Mouse (Mus musculus) stomach, embryonic 16.5 days (tissue): Measurements from ENCODE around the gene Vps29. TPM values are rescaled to one million over a fixed set of nuclear protein-coding genes. Genes with fewer than 3 reads are reported as not detected.
"Not testable (repeated sequence)": the region's sequence is repeated elsewhere in the genome, so short reads cannot be mapped to it uniquely, and the experiment has no call there.

Source experiments
- ATAC-seq: fragments of 200-750 bp; cut with Nextera tagmentation; 2 replicates; pipeline ENCODE4 v1.8.0; 2017; ENCODE audit warnings: moderate number of reproducible peaks, moderate TSS enrichment; ENCODE audit not compliant: insufficient read depth, low FRiP score
- H3K27ac ChIP-seq: fragments of 300-500 bp; sonication (generic); 2 replicates; pipeline ENCODE4 v1.5.1; 2014; ENCODE audit warnings: low read length
- H3K27me3 ChIP-seq: fragments of 300-500 bp; sonication (generic); 2 replicates; pipeline ENCODE4 v1.6.1; 2014; ENCODE audit warnings: low read length, control low read depth, mixed read lengths; ENCODE audit not compliant: control insufficient read depth, insufficient read depth
- H3K36me3 ChIP-seq: fragments of 300-500 bp; sonication (generic); 2 replicates; pipeline ENCODE4 v1.6.1; 2014; ENCODE audit warnings: low read length; ENCODE audit not compliant: control insufficient read depth, insufficient read depth
- H3K4me1 ChIP-seq: fragments of 300-500 bp; sonication (generic); 2 replicates; pipeline ENCODE4 v1.6.1; 2014; ENCODE audit warnings: low read length, control low read depth, mixed read lengths; ENCODE audit not compliant: control insufficient read depth, insufficient read depth
- H3K4me2 ChIP-seq: fragments of 300-500 bp; sonication (generic); 2 replicates; pipeline ENCODE4 v1.6.1; 2014; ENCODE audit warnings: low read depth, low read length, mixed read lengths
- H3K4me3 ChIP-seq: fragments of 300-500 bp; sonication (generic); replicated peaks from 2 replicates; pipeline ENCODE4 v1.5.1; 2014; ENCODE audit warnings: mild to moderate bottlenecking, low read length
- H3K9ac ChIP-seq: fragments of 300-500 bp; sonication (generic); 2 replicates; pipeline ENCODE4 v1.6.1; 2014; ENCODE audit warnings: low read length
- H3K9me3 ChIP-seq: fragments of 300-500 bp; sonication (generic); replicated peaks from 2 replicates; pipeline ENCODE4 v1.6.1; 2016; ENCODE audit warnings: low read length, control low read depth; ENCODE audit not compliant: control insufficient read depth
- WGBS: fragments of 180-500 bp; shearing (Covaris S2); extraction: QIAGEN DNeasy Blood & Tissue Kit; methylation state at CpG from one replicate; pipeline ENCODE4 v1.1.7; 2014; 5-methylcytosine and 5-hydroxymethylcytosine counted together
- polyA plus RNA-seq: library from polyadenylated mRNA; unstranded; fragments of >200 nt; fragmentation: Nextera tagmentation; extraction: Ambion mirVana; gene quantifications from 2 replicates; pipeline ENCODE4 v1.2.1, GENCODE M21; 2015

The Vps29 gene
- polyA plus RNA-seq, 1 experiment from 2014 or later, result 220 TPM

DNA sequence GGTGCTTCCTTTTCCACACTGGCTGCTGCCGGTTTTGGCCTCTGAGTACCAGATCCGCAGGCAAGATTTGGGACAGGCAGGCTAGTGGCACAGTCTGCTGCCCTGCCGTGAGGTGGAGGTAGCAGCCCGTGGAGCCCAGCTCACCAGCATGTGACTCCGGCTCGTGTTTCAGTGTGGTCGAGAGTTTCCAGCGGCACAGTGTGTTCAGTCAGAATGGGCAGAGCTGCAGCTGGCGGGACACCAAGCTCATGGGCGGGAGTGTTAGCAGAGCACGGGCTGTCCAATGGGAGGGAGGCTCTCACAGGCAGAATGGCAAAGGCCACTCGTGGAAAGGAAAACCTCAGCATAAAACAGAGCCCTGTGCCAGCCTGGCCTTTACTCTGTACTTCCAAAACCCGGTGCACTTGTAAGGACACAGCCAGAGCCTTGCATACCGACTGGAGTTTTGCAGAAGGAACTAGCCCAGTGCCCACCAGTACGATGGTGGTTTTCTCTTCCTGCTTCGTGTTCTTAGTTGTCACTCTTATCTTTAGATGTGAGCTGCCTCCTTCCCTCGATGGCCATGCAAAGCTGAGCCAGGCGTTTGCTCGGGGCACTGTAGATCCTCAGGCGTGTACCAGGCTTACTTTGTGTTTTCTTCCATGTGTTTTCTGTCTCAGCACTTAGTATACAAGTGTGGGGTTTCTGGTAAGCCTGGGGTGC is 39.1 kb upstream of the Vps29 start:
- Histone ChIP-seq H3K9me3 (no peaks in the 10 kb centered on the region), H3K9ac (0 out of 2 replicates have a peak overlapping the region, but pooled peaks have one; percentile 31), H3K4me1 (peaks cover 15% of the 10 kb centered on the region; the same call in 1 of the 2 replicates), H3K36me3 (peaks cover 2% of the 10 kb centered on the region; the same call in 1 of the 2 replicates), H3K4me3 (no peak overlapping the region), H3K4me2 (no peak overlapping the region), H3K27ac (peak overlapping the region; percentile 62), H3K27me3 (no peaks in the 10 kb centered on the region)
- WGBS, result 54% methylated on average over 20 of the region's 20 CpGs
- peak; percentile 85 for ATAC-seq

- Histone ChIP-seq H3K4me3 (no peak overlapping the region), H3K4me1 (peaks cover 15% of the 10 kb centered on the region; the same call in 1 of the 2 replicates), H3K9ac (0 out of 2 replicates have a peak overlapping the region, but pooled peaks have one; percentile 7), H3K27ac (no peak overlapping the region; the same call in 1 of the 2 replicates), H3K4me2 (no peak overlapping the region), H3K36me3 (peaks cover 4% of the 10 kb centered on the region; the same call in 1 of the 2 replicates), H3K9me3 (no peaks in the 10 kb centered on the region), H3K27me3 (no peaks in the 10 kb centered on the region)
- no peak for ATAC-seq
- WGBS, result 71% methylated on average over 11 of the region's 11 CpGs
These were observed 36.7 kb upstream of the Vps29 start for GRCm38 (mm10) chr5:122317329-122318045.

DNA sequence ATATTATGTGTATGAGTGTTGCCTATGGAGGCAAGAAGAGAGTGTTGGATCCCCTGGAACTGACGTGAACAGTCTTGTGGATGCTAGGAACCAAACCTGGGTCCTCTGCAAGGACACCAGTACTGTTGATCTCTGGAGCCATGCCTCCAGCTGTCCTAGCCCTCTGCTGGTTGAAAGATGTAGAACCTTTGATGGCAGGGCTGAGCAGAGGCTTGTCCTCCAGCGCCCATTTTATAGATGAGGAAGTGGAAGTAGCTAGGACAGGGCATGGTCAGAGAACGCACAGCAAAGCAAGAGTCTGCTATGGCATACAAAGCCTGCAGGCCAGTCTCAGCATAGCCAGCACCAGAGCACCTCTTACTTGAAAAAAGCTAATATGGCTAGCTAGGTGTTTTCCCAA is 36.1 kb upstream of the Vps29 start:
- Histone ChIP-seq H3K9ac (no peak overlapping the region), H3K4me2 (no peak overlapping the region), H3K27me3 (no peaks in the 10 kb centered on the region), H3K4me3 (no peak overlapping the region), H3K9me3 (no peaks in the 10 kb centered on the region), H3K36me3 (peaks cover 4% of the 10 kb centered on the region; the same call in 1 of the 2 replicates), H3K27ac (peak overlapping the region; percentile 24; the same call in 1 of the 2 replicates), H3K4me1 (peaks cover 15% of the 10 kb centered on the region; the same call in 1 of the 2 replicates)
- ATAC-seq, result no peak
- 75% methylated on average over 3 of the region's 3 CpGs for WGBS

DNA sequence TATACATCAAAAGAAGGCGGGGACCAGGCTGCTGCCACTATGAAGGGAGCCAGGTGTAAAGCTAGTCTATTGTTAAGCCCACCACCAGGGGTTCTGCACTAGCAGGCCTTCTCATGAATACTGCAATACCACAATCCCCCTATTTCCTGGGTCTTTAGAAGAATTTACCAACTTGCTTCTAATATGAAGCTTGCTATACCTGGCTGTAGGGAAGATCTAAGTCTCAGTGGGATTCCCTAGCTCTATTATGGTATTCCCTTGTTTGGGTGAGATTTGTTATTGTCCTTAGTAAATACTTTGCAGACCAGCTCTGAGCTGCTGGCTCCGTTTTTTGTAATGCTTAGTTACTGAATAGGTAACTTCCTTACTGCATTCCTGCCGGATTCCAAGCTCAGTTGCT is 35.2 kb upstream of the Vps29 start:
- not testable (repeated sequence) for H3K36me3 ChIP-seq, H3K4me2 ChIP-seq, H3K9me3 ChIP-seq, H3K4me3 ChIP-seq, H3K9ac ChIP-seq, H3K27me3 ChIP-seq, ATAC-seq
- 70% methylated on average over 3 of the region's 3 CpGs for WGBS
- Histone ChIP-seq H3K27ac (peak overlapping the region; percentile 76; the same call in 1 of the 2 replicates), H3K4me1 (peaks cover 15% of the 10 kb centered on the region; the same call in 1 of the 2 replicates)

- Histone ChIP-seq H3K4me2 (no peak overlapping the region), H3K9me3 (no peaks in the 10 kb centered on the region), H3K36me3 (peaks cover 4% of the 10 kb centered on the region; the same call in 1 of the 2 replicates), H3K27me3 (no peaks in the 10 kb centered on the region), H3K4me3 (no peak overlapping the region), H3K4me1 (peaks cover 14% of the 10 kb centered on the region; the same call in 1 of the 2 replicates), H3K27ac (peak overlapping the region; percentile 76), H3K9ac (no peak overlapping the region)
- 69% methylated on average over 14 of the region's 14 CpGs for WGBS
- peak; percentile 9 for ATAC-seq
These were observed 34.5 kb upstream of the Vps29 start for GRCm38 (mm10) chr5:122319474-122320204.

DNA sequence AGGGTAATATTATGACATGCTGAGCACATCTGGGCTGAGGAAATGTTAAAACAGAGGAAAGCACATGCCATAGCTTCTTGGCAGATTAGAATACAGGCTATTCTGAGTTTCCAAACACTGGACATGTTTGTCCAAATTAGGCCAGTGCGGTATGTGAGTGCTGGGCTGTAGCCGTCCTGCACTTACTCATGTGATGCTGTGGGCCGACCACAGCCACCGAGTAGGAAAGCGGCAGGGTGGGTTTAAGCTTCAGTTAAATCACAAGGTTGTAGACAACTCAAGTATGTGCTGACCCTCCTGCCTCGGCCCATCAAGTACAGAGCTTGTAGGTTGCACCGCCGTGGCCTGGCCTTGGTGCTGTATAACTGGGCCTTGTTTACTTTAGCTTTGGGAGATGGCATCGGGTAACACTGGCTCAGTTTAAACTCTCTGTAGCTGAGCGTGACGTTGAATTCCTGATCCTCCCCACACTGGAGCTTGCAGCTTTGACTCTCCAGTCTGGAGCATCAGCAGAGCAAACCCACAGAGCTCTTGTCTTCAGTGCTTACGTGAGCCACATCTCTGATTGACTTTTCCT is 33.9 kb upstream of the Vps29 start:
- H3K36me3 ChIP-seq, result peaks cover 4% of the 10 kb centered on the region; the same call in 1 of the 2 replicates
- no peak overlapping the region for H3K4me3 ChIP-seq
- peak; percentile 67 for ATAC-seq
- peak overlapping the region; percentile 76; the same call in 1 of the 2 replicates for H3K27ac ChIP-seq
- no peak overlapping the region for H3K9ac ChIP-seq
- H3K27me3 ChIP-seq, result no peaks in the 10 kb centered on the region
- WGBS, result 50% methylated on average over 12 of the region's 12 CpGs
- H3K4me2 ChIP-seq, result no peak overlapping the region
- H3K4me1 ChIP-seq, result peaks cover 7% of the 10 kb centered on the region; the same call in 1 of the 2 replicates
- H3K9me3 ChIP-seq, result no peaks in the 10 kb centered on the region

DNA sequence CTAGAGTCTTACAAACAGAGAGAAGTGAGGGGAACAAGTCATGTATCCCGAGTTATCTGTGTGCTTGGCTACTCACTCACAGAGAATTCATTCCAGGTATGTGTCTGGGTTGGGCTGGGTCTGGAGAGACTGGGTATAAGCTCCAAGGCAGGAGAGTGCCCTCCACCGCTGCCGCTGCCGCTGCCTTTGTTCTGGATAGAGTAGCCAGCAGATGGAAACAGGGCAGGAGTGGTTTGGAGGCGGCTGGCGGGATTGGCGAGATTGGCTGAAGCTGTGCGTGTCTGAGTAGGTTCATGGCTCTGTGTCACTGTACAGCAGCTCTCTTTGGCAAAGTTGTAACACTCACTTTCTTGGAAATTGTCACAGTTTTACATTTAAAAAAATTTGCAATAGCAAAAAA is 30.6 kb upstream of the Vps29 start:
- 79% methylated on average over 8 of the region's 8 CpGs for WGBS
- no peak overlapping the region for H3K9ac ChIP-seq
- 0 out of 2 replicates have a peak, but pooled peaks cover 1% of the 10 kb centered on the region for H3K4me1 ChIP-seq
- no peaks in the 10 kb centered on the region for H3K9me3 ChIP-seq
- no peak for ATAC-seq
- H3K4me2 ChIP-seq, result no peak overlapping the region
- H3K4me3 ChIP-seq, result no peak overlapping the region
- no peaks in the 10 kb centered on the region for H3K27me3 ChIP-seq
- 0 out of 2 replicates have a peak, but pooled peaks cover 4% of the 10 kb centered on the region for H3K36me3 ChIP-seq
- H3K27ac ChIP-seq, result no peak overlapping the region

DNA sequence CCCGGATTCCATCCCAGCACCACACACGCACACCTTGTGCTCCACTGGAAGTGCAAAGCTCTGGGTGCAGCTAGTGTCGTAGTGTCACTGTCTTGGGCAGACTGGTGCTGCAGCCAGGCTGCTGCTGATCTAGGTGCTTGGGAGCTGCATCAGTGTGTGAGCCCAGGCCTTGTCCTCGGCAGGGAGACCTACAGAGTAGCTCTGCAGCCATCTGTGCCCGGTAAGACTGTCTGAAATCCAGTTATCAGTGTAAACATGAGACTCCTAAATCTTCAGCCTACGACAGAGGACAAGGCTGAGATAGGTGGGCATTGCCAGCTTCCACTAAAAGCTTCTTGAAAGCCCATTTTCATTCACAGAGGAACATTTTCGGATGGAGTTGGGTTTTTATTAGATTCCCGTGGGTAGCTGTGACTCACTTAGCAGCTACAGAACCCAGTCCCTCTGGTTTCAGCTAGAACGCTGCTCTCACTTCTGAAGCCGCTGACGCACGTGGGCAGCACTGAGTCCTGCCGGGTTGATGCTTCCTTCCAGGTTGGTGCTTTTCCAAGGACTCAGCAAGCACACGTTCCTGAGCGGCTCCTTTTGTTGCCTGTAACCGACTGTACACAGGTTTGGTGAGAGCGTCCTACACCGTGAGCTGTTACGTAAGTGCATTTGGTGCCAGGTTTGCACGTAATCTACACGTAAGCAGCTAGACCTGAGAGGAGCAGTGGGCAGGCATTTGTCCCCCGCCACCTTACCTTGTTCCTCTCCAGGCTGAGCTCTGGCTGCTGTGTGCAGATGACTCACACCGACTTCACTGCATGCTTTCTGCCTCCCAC is 29.3 kb upstream of the Vps29 start:
- WGBS, result 88% methylated on average over 23 of the region's 23 CpGs
- Histone ChIP-seq H3K36me3 (0 out of 2 replicates have a peak, but pooled peaks cover 4% of the 10 kb centered on the region), H3K27ac (no peak overlapping the region), H3K4me1 (no peaks in the 10 kb centered on the region), H3K4me2 (no peak overlapping the region), H3K9ac (no peak overlapping the region), H3K27me3 (no peaks in the 10 kb centered on the region), H3K9me3 (no peaks in the 10 kb centered on the region), H3K4me3 (no peak overlapping the region)
- no peak for ATAC-seq
